Mouse (Mus musculus): ENCODE measurements around the gene Cabp2.

GRCm38 (mm10) chr19:4106654-4107053, 25.3 kb downstream of the Cabp2 start:
- TF ChIP-seq CTCF (IDR thresholded peaks at IDR 0.05; ENCODE audit: low read depth) (no peak), EP300 (optimal IDR thresholded peaks at IDR 0.05) (no peak)
